Comparison of ENCODE assay signal across 22 mouse cellular contexts in genomic region chr11:6161549-6161948, GRCm38 (mm10). TPM values are rescaled to one million over a fixed set of nuclear protein-coding genes. Genes with fewer than 3 reads are reported as not detected.
"Had no signal": no experiment of that assay in that cellular context is flagged by ENCODE, and none has a peak within 500 bp of the region (broad histone marks: within the 10 kb centered on the region; RNA-seq: fewer than 3 reads in every experiment).

No protein-coding gene starts in this region.

- DNase-seq: kidney, adult 18-20 months; kidney, adult 9 months; kidney, postnatal 25 days; left cerebral cortex, postnatal 4 days; lung, adult 18-20 months; lung, postnatal 10 days; lung, postnatal 36 days; retina, postnatal 1 day; right cerebral cortex, postnatal 25 days; spleen, adult 18-20 months; thymus, postnatal 25 days had no signal

- H3K27ac ChIP-seq: limb, embryonic 12.5 days; limb, embryonic 15.5 days; liver, embryonic 14.5 days; lung, embryonic 15.5 days; midbrain, embryonic 10.5 days; midbrain, embryonic 13.5 days; neural tube, embryonic 13.5 days; stomach, embryonic 15.5 days had no signal

- H3K4me3 ChIP-seq: limb, embryonic 12.5 days; limb, embryonic 15.5 days; lung, embryonic 15.5 days; megakaryocyte, embryonic 14.5 days; midbrain, embryonic 10.5 days; midbrain, embryonic 13.5 days; myocyte; neural tube, embryonic 13.5 days; stomach, embryonic 15.5 days had no signal

RNA-seq across cellular contexts. Expression of gene A730071L15Rik, which starts 38.3 kb away (rescaled TPM):
- total RNA-seq: left cerebral cortex, postnatal 14 days had no signal
